Mouse (Mus musculus) cortical plate, adult 2 months (tissue): ENCODE results near the gene Nradd.

Experiments
- CTCF ChIP-seq: fragments of 200-500 bp; IDR thresholded peaks from 2 replicates; pipeline ENCODE4 v1.5.1; 2011; ENCODE audit warnings: mild to moderate bottlenecking, control low read depth, low read length; ENCODE audit not compliant: insufficient read depth; ENCODE audit errors: extremely low read depth
- POLR2A ChIP-seq: fragments of 200-500 bp; IDR thresholded peaks from 2 replicates; pipeline ENCODE4 v1.6.1; 2011; ENCODE audit warnings: mild to moderate bottlenecking, low read length, control low read depth; ENCODE audit not compliant: insufficient read depth; ENCODE audit errors: extremely low read depth

DNA sequence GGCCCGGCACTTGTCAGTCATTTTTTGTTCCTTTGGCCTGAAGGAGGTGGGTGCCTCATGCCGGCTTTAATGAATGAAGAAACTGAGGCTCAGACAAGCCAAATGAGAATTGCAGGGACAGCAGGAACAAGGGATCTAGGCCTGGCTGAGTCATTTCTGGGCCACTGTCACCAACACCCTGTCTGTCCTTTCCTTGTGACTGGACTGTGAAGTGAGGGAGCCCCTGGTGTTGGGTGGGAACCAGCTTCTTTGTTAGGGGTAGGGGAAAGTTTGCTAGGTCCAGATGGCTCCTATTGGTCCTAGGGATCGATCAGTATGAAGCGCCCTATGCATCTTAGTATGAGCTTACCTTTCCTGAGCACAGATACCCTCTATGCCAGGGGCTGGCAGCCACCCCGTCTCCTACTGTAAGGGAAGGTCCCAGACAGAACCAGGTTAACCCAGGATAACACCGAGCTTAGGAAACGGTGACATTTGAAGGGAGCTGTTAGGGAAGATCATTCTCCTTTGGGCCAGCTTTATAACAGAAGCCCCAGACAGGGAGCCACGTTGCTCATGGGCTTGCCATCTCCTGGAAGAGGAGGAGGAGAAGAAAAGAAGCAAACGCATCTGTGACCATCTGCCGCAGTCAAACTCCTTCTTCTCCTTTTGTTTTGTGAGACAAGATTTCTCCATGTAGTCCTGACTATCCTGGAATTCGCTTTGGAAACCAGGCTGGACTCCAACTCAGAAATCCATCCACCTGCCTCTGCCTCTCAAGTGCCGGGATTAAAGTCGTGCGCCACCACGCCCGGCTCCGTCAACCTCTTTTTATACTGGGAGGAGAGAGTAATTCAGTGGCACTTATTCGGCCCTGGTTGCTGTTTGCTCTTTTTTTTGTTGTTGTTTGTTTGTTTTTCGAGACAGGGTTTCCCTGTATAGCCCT lies 30.7 kb upstream of the Nradd start:
- no peak for TF ChIP-seq POLR2A
- TF ChIP-seq CTCF = no peak
